Mouse (Mus musculus) erythroblast, embryonic 14.5 days (primary cell): ENCODE results near the gene Rtn4ip1.

Experiments
- GATA1 ChIP-seq: IDR thresholded peaks from 2 replicates; pipeline ENCODE4 v1.6.1; 2012; ENCODE audit warnings: low read length, inconsistent platforms, mixed read lengths
- TAL1 ChIP-seq: IDR thresholded peaks from 3 replicates; pipeline ENCODE4 v1.6.1; 2012; ENCODE audit warnings: low read length, inconsistent platforms, mixed read lengths

DNA sequence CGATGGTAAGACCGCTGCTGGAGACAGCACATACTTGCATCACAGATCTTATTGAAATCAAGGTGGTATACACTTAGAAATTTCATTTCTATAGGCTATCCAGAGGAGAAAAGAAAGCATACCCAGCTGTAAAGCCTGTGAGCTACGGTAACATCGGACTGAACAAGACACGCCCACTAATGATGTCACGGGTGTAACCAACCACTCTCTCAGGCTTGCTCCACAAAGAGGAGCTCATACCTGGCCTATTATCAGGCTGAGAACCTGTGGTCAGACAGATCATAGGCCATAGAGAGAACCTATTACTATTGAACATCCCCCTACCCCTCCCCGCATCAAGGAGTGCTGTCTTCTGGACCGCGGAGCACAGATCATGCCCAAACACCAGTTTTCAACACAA, 45.7 kb upstream of the Rtn4ip1 start:
- TF ChIP-seq GATA1: no peak
- no peak for TF ChIP-seq TAL1
